In genomic region chr11:8137366-8137765, GRCm38 (mm10) we compare ENCODE assay signal across 10 mouse cellular contexts.
A peak's percentile ranks its signal among the peaks of the same experiment; 100 is the strongest.
DNase-seq lines count a peak whose midpoint lies in the region; ATAC-seq and TF ChIP-seq lines count a peak whose summit lies in the region.
"Had no signal": no experiment of that assay in that cellular context is flagged by ENCODE, and none has a peak within 500 bp of the region (broad histone marks: within the 10 kb centered on the region; RNA-seq: fewer than 3 reads in every experiment).

No protein-coding gene starts in this region.

- H3K4me3 ChIP-seq in hindbrain, embryonic 10.5 days, result no peak overlapping the region
- no peak overlapping the region for H3K4me3 ChIP-seq in hindbrain, embryonic 14.5 days (replicated peaks; ENCODE audit: low read length)
- no peak overlapping the region for H3K4me3 ChIP-seq in stomach, postnatal 0 days (ENCODE audit: low read depth, low read length)
- H3K4me3 ChIP-seq: midbrain, embryonic 12.5 days had no signal

- DNase-seq in hindbrain, embryonic 10.5 days (ENCODE audit: low spot score), result peak; percentile 5
- no peak for DNase-seq in hindbrain, embryonic 14.5 days (ENCODE audit: low spot score)
- peak; percentile 33 for DNase-seq in urinary bladder, postnatal 14 days (ENCODE audit: low spot score)
- DNase-seq in urinary bladder, postnatal 10 days (ENCODE audit: low spot score), result no peak
- DNase-seq in fibroblast of lung, adult 2 months (ENCODE audit: low read depth), result peak; percentile 21
- peak; percentile 34 for DNase-seq in stomach, postnatal 0 days (ENCODE audit: low spot score)
- no peak for DNase-seq in spleen, adult 12 weeks (ENCODE audit: low spot score)
- DNase-seq in gastrocnemius, postnatal 10 days, result no peak
- DNase-seq: thymus, postnatal 14 days had no signal

- no peak overlapping the region for H3K9ac ChIP-seq in hindbrain, embryonic 14.5 days
- H3K9ac ChIP-seq in stomach, postnatal 0 days (ENCODE audit: low read length), result no peak overlapping the region
- H3K9ac ChIP-seq: midbrain, embryonic 12.5 days had no signal

- no peaks in the 10 kb centered on the region for H3K36me3 ChIP-seq in hindbrain, embryonic 10.5 days
- no peaks in the 10 kb centered on the region for H3K36me3 ChIP-seq in hindbrain, embryonic 14.5 days (replicated peaks; ENCODE audit: control insufficient read depth, insufficient read depth)
- H3K36me3 ChIP-seq in stomach, postnatal 0 days (ENCODE audit: control insufficient read depth, insufficient read depth, low read length), result no peaks in the 10 kb centered on the region
- H3K36me3 ChIP-seq: midbrain, embryonic 12.5 days had no signal

- TF ChIP-seq EP300 in stomach, postnatal 0 days (optimal IDR thresholded peaks at IDR 0.05), result no peak

- 48% methylated on average over 4 of the region's 4 CpGs for WGBS in hindbrain, embryonic 10.5 days
- 54% methylated on average over 4 of the region's 4 CpGs for WGBS in hindbrain, embryonic 14.5 days
- 38% methylated on average over 4 of the region's 4 CpGs for WGBS in stomach, postnatal 0 days

- no peaks in the 10 kb centered on the region for H3K27me3 ChIP-seq in hindbrain, embryonic 10.5 days (ENCODE audit: insufficient read depth, poor library complexity, severe bottlenecking)
- no peaks in the 10 kb centered on the region for H3K27me3 ChIP-seq in hindbrain, embryonic 14.5 days (ENCODE audit: control insufficient read depth, insufficient read depth, low read length)
- no peaks in the 10 kb centered on the region for H3K27me3 ChIP-seq in stomach, postnatal 0 days (ENCODE audit: control insufficient read depth, insufficient read depth, low read length)
- H3K27me3 ChIP-seq: midbrain, embryonic 12.5 days had no signal

- H3K9me3 ChIP-seq in hindbrain, embryonic 10.5 days, result no peaks in the 10 kb centered on the region
- H3K9me3 ChIP-seq in hindbrain, embryonic 14.5 days (ENCODE audit: control insufficient read depth, low read length), result no peaks in the 10 kb centered on the region
- H3K9me3 ChIP-seq in stomach, postnatal 0 days (ENCODE audit: control insufficient read depth, low read length), result no peaks in the 10 kb centered on the region
- H3K9me3 ChIP-seq: midbrain, embryonic 12.5 days had no signal

- no peak overlapping the region for H3K4me2 ChIP-seq in hindbrain, embryonic 14.5 days (replicated peaks)
- no peak overlapping the region for H3K4me2 ChIP-seq in stomach, postnatal 0 days (replicated peaks; ENCODE audit: low read depth)
- H3K4me2 ChIP-seq: midbrain, embryonic 12.5 days had no signal

- no peaks in the 10 kb centered on the region for H3K4me1 ChIP-seq in hindbrain, embryonic 10.5 days (replicated peaks)
- no peaks in the 10 kb centered on the region for H3K4me1 ChIP-seq in hindbrain, embryonic 14.5 days (replicated peaks; ENCODE audit: control insufficient read depth, insufficient read depth, low read length)
- H3K4me1 ChIP-seq in stomach, postnatal 0 days (replicated peaks; ENCODE audit: control insufficient read depth, insufficient read depth), result no peaks in the 10 kb centered on the region
- H3K4me1 ChIP-seq: midbrain, embryonic 12.5 days had no signal

- H3K27ac ChIP-seq in hindbrain, embryonic 10.5 days, result no peak overlapping the region
- H3K27ac ChIP-seq in hindbrain, embryonic 14.5 days, result no peak overlapping the region
- H3K27ac ChIP-seq in stomach, postnatal 0 days (replicated peaks), result no peak overlapping the region
- H3K27ac ChIP-seq: midbrain, embryonic 12.5 days had no signal

- no peak for ATAC-seq in hindbrain, embryonic 14.5 days (ENCODE audit: low FRiP score)
- peak; percentile 60; the same call in 1 of the 2 replicates for ATAC-seq in stomach, postnatal 0 days (ENCODE audit: low FRiP score, low TSS enrichment)

- peak; percentile 76 for TF ChIP-seq CTCF in stomach, postnatal 0 days (IDR thresholded peaks at IDR 0.05; ENCODE audit: low read depth)

Comparison
In these comparisons a context has a peak if more than half of its experiments do, and no peak if none do; other contexts are left out.
1. DNase-seq: peak in hindbrain, embryonic 10.5 days (single experiment), urinary bladder, postnatal 14 days (single experiment), fibroblast of lung, adult 2 months (single experiment) and stomach, postnatal 0 days (single experiment); none in hindbrain, embryonic 14.5 days (single experiment), urinary bladder, postnatal 10 days (single experiment), spleen, adult 12 weeks (single experiment) and gastrocnemius, postnatal 10 days (single experiment).